Mouse (Mus musculus): ENCODE measurements around the gene Olfr523.
A peak's percentile ranks its signal among the peaks of the same experiment; 100 is the strongest.
"Not testable (repeated sequence)": the region's sequence is repeated elsewhere in the genome, so short reads cannot be mapped to it uniquely, and the experiment has no call there.

Olfr523 gene

GRCm38 (mm10) chr7:140172936-140173335, at the start of gene Olfr523:
TSS of gene Olfr523 (plus strand) at chr7:140173217.
- peak; percentile 80 to 86 for DNase-seq

- DNase-seq: no peak
Observed at GRCm38 (mm10) chr7:140124382-140124781, 48.6 kb upstream of the Olfr523 start.

DNA sequence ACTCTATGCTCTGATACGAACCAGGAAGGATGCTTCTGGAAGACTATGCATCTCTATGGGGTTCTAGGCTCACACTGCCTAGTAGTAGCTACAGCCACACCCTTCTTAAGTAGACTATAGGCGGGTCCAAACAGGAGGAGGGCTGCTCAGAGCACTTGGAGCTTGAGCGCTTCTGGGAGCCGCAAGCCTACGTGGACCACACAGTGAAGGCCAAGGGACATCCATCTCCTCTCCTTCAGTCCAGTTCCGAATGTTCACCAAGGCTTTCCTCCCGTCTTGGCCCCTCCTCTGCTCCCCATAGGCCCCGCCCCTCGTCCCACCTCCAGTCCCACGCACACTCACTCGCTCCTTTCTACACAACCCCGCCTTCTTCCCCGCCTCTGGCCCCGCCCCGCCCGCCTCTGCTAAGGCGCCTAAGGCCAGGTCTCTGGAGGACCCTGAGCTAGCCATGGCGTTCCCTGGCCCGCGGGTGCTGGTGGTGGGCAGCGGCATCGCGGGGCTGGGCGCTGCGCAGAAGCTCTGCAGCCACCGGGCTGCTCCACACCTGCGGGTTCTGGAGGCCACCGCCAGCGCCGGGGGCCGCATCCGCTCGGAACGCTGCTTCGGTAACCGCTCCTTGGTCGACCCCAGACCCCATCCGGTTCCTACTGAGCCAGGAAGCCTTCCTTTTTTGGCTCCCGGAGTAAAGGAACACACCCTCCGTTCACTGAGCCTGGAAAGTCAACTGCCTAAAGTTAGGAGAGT, 47.6 kb upstream of the Olfr523 start:
- DNase-seq: peak; percentile 95 to 97

DNA sequence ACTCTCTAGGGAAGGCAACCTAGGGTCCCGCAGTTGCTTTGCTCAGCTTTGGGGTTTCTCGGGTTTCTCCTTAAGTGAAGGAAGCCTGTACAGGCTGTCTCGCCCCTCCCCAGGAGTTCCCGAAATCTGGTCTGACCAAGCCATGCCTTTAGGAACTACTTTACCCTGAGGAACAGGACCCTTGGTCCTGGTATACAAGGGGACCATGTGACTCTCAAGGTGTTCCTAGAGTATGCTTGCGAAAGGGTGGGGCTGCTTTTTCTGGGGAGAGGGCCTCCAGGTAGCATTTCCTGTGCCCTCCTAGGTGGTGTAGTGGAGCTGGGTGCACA, 47.0 kb upstream of the Olfr523 start:
- no peak for DNase-seq

DNA sequence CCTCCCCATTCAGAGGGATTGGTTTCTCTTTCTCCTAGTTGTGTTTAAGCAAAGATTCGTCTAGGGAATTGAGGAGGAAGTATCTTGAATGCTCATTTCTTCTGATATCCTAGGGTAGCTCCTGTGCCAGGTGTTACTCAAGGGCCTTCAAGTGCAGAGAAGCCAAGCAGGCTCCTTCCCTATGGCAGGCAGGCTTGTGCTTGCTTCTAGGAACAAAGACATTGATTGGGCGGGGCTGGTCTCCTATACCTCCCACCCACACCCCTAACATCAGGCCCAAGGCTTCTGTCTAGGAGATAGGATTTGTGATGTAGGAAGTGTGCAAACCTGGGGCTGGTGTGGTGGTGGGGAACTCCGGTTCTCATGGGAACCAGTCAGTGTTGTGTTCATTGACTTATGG, 46.1 kb upstream of the Olfr523 start:
- no peak for DNase-seq

DNA sequence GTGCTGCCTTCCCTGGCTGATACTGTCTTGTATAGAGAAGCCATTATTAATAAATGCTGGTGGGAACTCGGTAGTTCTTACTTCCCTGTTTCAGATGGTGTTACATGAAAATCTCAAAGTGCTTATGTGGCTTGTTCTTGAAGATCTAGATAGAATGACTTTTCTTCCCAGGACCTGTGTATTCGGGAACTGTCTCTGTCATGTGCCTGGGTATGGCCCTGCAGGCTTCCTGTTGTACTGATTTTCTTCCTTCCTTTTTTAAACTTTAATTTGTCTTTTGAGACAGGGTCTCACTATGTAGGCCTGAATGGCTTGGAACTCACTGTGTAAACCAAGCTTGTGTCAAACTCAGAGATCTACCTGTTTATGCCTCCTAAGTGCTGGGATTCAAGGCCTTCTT, 45.1 kb upstream of the Olfr523 start:
- DNase-seq: no peak

GRCm38 (mm10) chr7:140132184-140132583, 40.8 kb upstream of the Olfr523 start:
- not testable (repeated sequence) for DNase-seq

- DNase-seq: not testable (repeated sequence)
Observed at GRCm38 (mm10) chr7:140134033-140134432, 39.0 kb upstream of the Olfr523 start.

GRCm38 (mm10) chr7:140135106-140135770, 37.8 kb upstream of the Olfr523 start:
- DNase-seq: no peak

- DNase-seq: peak; percentile 98
Observed at GRCm38 (mm10) chr7:140137135-140138020, 35.6 kb upstream of the Olfr523 start, which contains the start of gene Mtg1. TSS of gene Mtg1 (plus strand) at chr7:140137564.

DNA sequence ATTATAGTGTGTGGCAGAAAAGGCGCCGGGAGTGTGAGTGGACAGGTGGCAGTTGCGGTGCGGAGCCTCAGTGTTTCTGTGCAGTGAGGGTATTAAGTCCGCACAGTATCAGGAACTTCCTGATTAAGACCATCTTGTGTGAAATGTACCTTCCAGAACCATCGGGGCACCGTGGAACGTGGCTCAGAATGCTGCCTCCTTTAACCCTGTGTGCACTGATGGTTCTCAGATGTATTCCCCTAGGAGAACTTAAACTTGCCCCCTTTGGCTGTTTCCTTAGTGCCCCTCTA, 35.1 kb upstream of the Olfr523 start:
- DNase-seq: no peak

- DNase-seq: peak; percentile 84
Observed at GRCm38 (mm10) chr7:140141350-140141749, 31.7 kb upstream of the Olfr523 start.

- no peak for DNase-seq
Observed at GRCm38 (mm10) chr7:140144550-140144949, 28.5 kb upstream of the Olfr523 start.

DNA sequence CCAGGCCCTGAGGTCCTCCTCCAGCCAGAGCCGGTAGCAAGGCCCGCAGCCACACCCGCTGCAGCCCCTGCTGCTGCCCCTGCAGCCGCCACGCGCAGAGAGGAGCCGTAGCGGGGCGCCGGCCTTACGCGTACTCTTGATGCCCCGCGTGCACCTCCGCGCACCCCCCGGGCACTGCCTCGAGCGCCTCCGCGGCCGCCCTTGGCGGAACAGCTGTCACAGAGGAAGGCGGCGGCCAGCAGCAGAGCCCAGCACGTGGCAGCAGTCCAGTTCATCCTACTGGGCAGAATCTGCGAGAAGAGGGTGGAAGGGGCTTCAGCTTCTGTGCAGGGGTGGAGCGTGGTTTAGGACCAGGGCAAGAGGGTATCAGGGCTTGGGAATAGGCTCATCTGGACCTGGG, 19.6 kb upstream of the Olfr523 start:
- DNase-seq: peak; percentile 85 to 87

DNA sequence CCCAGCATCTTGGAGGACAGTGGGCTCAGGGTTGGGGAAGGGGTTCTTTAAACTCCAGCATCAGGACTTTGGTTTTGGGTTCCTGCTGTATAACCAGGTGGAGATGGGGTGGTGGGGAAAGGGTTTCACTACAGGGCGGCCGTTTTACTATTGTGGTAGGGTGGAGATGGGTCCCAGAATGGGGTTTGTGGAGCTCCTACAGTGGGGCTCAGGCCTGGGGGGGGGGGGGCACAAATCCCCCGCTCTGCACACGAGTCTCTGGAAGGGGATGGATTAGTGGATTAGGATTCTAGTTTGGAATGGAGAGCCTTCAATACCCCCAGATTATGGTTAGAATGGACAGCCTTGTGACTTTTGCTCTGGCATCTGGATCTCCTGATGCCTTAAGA, 19.2 kb upstream of the Olfr523 start:
- DNase-seq: no peak

- DNase-seq: peak; percentile 80 to 85
Observed at GRCm38 (mm10) chr7:140154218-140154927, 18.6 kb upstream of the Olfr523 start, which contains the start of gene Sprn. TSS of gene Sprn (minus strand) at chr7:140154877.

- DNase-seq: no peak
Observed at GRCm38 (mm10) chr7:140160363-140160762, 12.7 kb upstream of the Olfr523 start.

- DNase-seq: no peak
Observed at GRCm38 (mm10) chr7:140164664-140165063, 8.4 kb upstream of the Olfr523 start, which contains the start of gene Olfr522. TSS of gene Olfr522 (minus strand) at chr7:140164764.

DNA sequence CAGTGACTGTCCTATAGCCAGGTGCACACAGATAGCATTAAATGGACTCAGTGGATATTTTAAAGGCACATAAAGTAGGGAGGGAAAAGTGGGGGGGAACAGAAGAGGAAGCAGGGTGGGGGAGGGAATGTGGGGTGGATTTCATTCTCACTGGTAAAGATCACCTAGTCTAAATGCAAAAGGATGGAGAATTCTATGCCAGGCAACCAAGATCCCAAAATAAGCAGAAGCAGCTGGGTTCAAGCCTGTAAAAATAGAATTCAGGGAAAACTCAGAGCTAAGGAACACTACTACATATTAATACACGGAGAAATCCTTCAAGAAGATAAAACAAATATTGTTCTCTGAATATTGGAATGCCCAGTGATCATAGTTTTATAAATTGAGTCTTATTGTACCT, 5.1 kb upstream of the Olfr523 start:
- no peak for DNase-seq

DNA sequence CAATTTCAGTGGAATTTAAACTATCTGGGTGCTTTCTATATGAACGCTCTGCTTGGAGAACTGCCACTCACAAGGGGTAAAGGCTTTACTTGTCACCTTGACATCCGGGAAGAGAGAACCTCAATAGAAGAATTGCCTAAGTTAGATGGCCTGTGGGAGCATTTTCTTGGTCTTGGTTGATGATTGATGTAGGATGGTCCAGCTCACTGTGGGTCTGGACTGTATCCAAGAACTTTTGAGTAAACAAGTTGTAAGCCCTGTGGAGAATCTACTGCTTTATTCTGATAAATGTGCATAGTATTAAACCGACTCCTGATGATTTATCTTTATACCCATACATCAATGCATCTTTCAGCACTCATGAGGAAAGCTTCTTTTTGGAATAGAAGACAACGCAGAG, 3.6 kb upstream of the Olfr523 start:
- no peak for DNase-seq

DNA sequence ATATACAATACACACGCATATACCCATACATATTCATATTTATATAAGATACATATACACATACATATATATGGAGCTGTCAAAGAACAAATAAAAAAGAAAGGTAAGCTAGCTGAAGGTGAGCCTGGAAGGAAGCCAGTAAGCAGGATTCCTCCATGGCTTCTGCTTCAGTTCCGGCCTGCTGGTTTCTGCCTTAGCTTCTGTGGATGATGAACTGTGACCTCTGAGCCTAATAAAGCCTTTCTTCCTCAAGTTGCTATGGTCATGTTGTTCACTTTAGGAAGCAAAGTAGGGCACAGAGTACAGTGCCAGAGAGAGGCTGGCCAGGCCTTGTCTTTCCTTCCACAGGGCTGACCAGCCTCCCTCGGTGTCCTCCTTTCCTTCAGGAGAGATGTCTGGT, 2.2 kb upstream of the Olfr523 start:
- no peak for DNase-seq

GRCm38 (mm10) chr7:140179176-140179575, 6.2 kb downstream of the Olfr523 start:
- no peak for DNase-seq

DNA sequence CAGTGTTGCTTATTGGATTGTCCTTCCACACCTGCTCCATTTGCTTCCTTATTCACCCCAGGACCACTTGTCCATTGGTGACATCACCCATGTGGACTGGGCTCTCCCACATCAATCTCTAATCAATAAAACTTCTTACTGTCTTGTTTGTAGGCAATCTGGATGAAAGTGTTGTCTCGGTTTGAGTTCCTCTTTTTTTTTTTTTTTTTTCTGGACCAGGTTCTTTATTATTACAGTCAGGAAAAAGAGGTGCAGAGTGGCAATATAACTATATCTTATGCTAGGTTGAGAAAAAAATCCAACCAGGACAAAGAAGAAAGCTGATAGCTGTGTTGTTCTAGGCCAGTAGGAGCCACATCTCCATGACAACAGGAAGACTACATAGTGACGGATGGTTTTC, 7.7 kb downstream of the Olfr523 start:
- DNase-seq: no peak
